Mouse (Mus musculus): ENCODE data around the gene Tgfb1i1. TPM values are rescaled to one million over a fixed set of nuclear protein-coding genes. Genes with fewer than 3 reads are reported as not detected.

Tgfb1i1 gene
- 9.6 and 11.9 TPM in 2 replicates for polyA plus RNA-seq (2015; fragmentation: Nextera tagmentation; extraction: Ambion mirVana)

GRCm38 (mm10) chr7:128246496-128247391 is at the start of gene Tgfb1i1:
Gene Tgfb1i1 (plus strand): TSS chr7:128246812.
- Histone ChIP-seq H3K9ac (ENCODE audit: low read depth, low read length) (peak within 1 kb of the TSS; percentile 70), H3K4me2 (ENCODE audit: low read depth, low read length) (peak within 1 kb of the TSS; percentile 82), H3K4me3 (ENCODE audit: low read depth, low read length) (peak within 1 kb of the TSS; percentile 62), H3K4me1 (ENCODE audit: control insufficient read depth, low read depth, low read length) (peaks cover 21% of the 10 kb centered on the region), H3K36me3 (ENCODE audit: control insufficient read depth, insufficient read depth) (peaks cover 12% of the 10 kb centered on the region), H3K27me3 (ENCODE audit: control insufficient read depth, insufficient read depth, low read depth, low read length) (peaks cover 6% of the 10 kb centered on the region), H3K9me3 (replicated peaks; ENCODE audit: control insufficient read depth, low read length) (no peaks in the 10 kb centered on the region), H3K27ac (ENCODE audit: low read length) (peak within 1 kb of the TSS; percentile 66)
- WGBS (ENCODE audit: insufficient replicate concordance), result 10% methylated on average over 26 of the region's 30 CpGs
- peak; percentile 53 for ATAC-seq (ENCODE audit: low read depth)

- H3K36me3 ChIP-seq (ENCODE audit: control insufficient read depth, insufficient read depth), result no peaks in the 10 kb centered on the region
- ATAC-seq (ENCODE audit: low read depth), result no peak
- no peaks in the 10 kb centered on the region for H3K9me3 ChIP-seq (replicated peaks; ENCODE audit: control insufficient read depth, low read length)
- 68% methylated on average over 9 of the region's 9 CpGs for WGBS (ENCODE audit: insufficient replicate concordance)
- H3K4me2 ChIP-seq (ENCODE audit: low read depth, low read length), result no peak overlapping the region
- no peak overlapping the region for H3K9ac ChIP-seq (ENCODE audit: low read depth, low read length)
- H3K4me1 ChIP-seq (ENCODE audit: control insufficient read depth, low read depth, low read length), result no peaks in the 10 kb centered on the region
- no peak overlapping the region for H3K27ac ChIP-seq (ENCODE audit: low read length)
- H3K27me3 ChIP-seq (ENCODE audit: control insufficient read depth, insufficient read depth, low read depth, low read length), result no peaks in the 10 kb centered on the region
- no peak overlapping the region for H3K4me3 ChIP-seq (ENCODE audit: low read depth, low read length)
Observed at GRCm38 (mm10) chr7:128201607-128202006, 45.0 kb upstream of the Tgfb1i1 start.

GRCm38 (mm10) chr7:128203071-128203470 is 43.5 kb upstream of the Tgfb1i1 start:
- H3K4me1 ChIP-seq (ENCODE audit: control insufficient read depth, low read depth, low read length), result no peaks in the 10 kb centered on the region
- no peak overlapping the region for H3K27ac ChIP-seq (ENCODE audit: low read length)
- no peak for ATAC-seq (ENCODE audit: low read depth)
- no peak overlapping the region for H3K9ac ChIP-seq (ENCODE audit: low read depth, low read length)
- no peak overlapping the region for H3K4me2 ChIP-seq (ENCODE audit: low read depth, low read length)
- no peaks in the 10 kb centered on the region for H3K36me3 ChIP-seq (ENCODE audit: control insufficient read depth, insufficient read depth)
- 81% methylated on average over 9 of the region's 9 CpGs for WGBS (ENCODE audit: insufficient replicate concordance)
- H3K27me3 ChIP-seq (ENCODE audit: control insufficient read depth, insufficient read depth, low read depth, low read length), result no peaks in the 10 kb centered on the region
- no peak overlapping the region for H3K4me3 ChIP-seq (ENCODE audit: low read depth, low read length)
- H3K9me3 ChIP-seq (replicated peaks; ENCODE audit: control insufficient read depth, low read length), result no peaks in the 10 kb centered on the region

- Histone ChIP-seq H3K4me2 (ENCODE audit: low read depth, low read length) (no peak overlapping the region), H3K27ac (ENCODE audit: low read length) (no peak overlapping the region), H3K4me3 (ENCODE audit: low read depth, low read length) (no peak overlapping the region), H3K36me3 (ENCODE audit: control insufficient read depth, insufficient read depth) (no peaks in the 10 kb centered on the region), H3K9me3 (replicated peaks; ENCODE audit: control insufficient read depth, low read length) (no peaks in the 10 kb centered on the region), H3K27me3 (ENCODE audit: control insufficient read depth, insufficient read depth, low read depth, low read length) (no peaks in the 10 kb centered on the region), H3K4me1 (ENCODE audit: control insufficient read depth, low read depth, low read length) (no peaks in the 10 kb centered on the region), H3K9ac (ENCODE audit: low read depth, low read length) (no peak overlapping the region)
- ATAC-seq (ENCODE audit: low read depth), result no peak
- 82% methylated on average over 8 of the region's 8 CpGs for WGBS (ENCODE audit: insufficient replicate concordance)
Observed at GRCm38 (mm10) chr7:128204179-128204578, 42.4 kb upstream of the Tgfb1i1 start.

GRCm38 (mm10) chr7:128205695-128206094 is 40.9 kb upstream of the Tgfb1i1 start:
- H3K27ac ChIP-seq (ENCODE audit: low read length), result no peak overlapping the region
- no peaks in the 10 kb centered on the region for H3K36me3 ChIP-seq (ENCODE audit: control insufficient read depth, insufficient read depth)
- H3K4me1 ChIP-seq (ENCODE audit: control insufficient read depth, low read depth, low read length), result no peaks in the 10 kb centered on the region
- ATAC-seq (ENCODE audit: low read depth), result no peak
- H3K4me3 ChIP-seq (ENCODE audit: low read depth, low read length), result no peak overlapping the region
- H3K9me3 ChIP-seq (replicated peaks; ENCODE audit: control insufficient read depth, low read length), result no peaks in the 10 kb centered on the region
- no peak overlapping the region for H3K4me2 ChIP-seq (ENCODE audit: low read depth, low read length)
- 73% methylated on average over 18 of the region's 18 CpGs for WGBS (ENCODE audit: insufficient replicate concordance)
- H3K27me3 ChIP-seq (ENCODE audit: control insufficient read depth, insufficient read depth, low read depth, low read length), result no peaks in the 10 kb centered on the region
- no peak overlapping the region for H3K9ac ChIP-seq (ENCODE audit: low read depth, low read length)

GRCm38 (mm10) chr7:128206152-128206551 is 40.5 kb upstream of the Tgfb1i1 start, which contains the start of gene Cox6a2:
Gene Cox6a2 (minus strand): TSS chr7:128206387.
- no peak for ATAC-seq (ENCODE audit: low read depth)
- Histone ChIP-seq H3K9ac (ENCODE audit: low read depth, low read length) (no peak within 1 kb of the TSS), H3K27me3 (ENCODE audit: control insufficient read depth, insufficient read depth, low read depth, low read length) (no peaks in the 10 kb centered on the region), H3K27ac (ENCODE audit: low read length) (no peak within 1 kb of the TSS), H3K4me1 (ENCODE audit: control insufficient read depth, low read depth, low read length) (no peaks in the 10 kb centered on the region), H3K36me3 (ENCODE audit: control insufficient read depth, insufficient read depth) (no peaks in the 10 kb centered on the region), H3K4me3 (ENCODE audit: low read depth, low read length) (no peak within 1 kb of the TSS), H3K4me2 (ENCODE audit: low read depth, low read length) (no peak within 1 kb of the TSS), H3K9me3 (replicated peaks; ENCODE audit: control insufficient read depth, low read length) (no peaks in the 10 kb centered on the region)
- WGBS (ENCODE audit: insufficient replicate concordance), result 72% methylated on average over 6 of the region's 6 CpGs

GRCm38 (mm10) chr7:128208187-128208586 is 38.4 kb upstream of the Tgfb1i1 start:
- Histone ChIP-seq H3K27ac (ENCODE audit: low read length) (no peak overlapping the region), H3K4me2 (ENCODE audit: low read depth, low read length) (no peak overlapping the region), H3K9ac (ENCODE audit: low read depth, low read length) (no peak overlapping the region), H3K27me3 (ENCODE audit: control insufficient read depth, insufficient read depth, low read depth, low read length) (no peaks in the 10 kb centered on the region), H3K36me3 (ENCODE audit: control insufficient read depth, insufficient read depth) (no peaks in the 10 kb centered on the region), H3K9me3 (replicated peaks; ENCODE audit: control insufficient read depth, low read length) (no peaks in the 10 kb centered on the region), H3K4me3 (ENCODE audit: low read depth, low read length) (no peak overlapping the region), H3K4me1 (ENCODE audit: control insufficient read depth, low read depth, low read length) (no peaks in the 10 kb centered on the region)
- WGBS (ENCODE audit: insufficient replicate concordance), result 6% methylated on average over 4 of the region's 4 CpGs
- ATAC-seq (ENCODE audit: low read depth), result no peak

- Histone ChIP-seq H3K4me3 (ENCODE audit: low read depth, low read length) (no peak overlapping the region), H3K4me1 (ENCODE audit: control insufficient read depth, low read depth, low read length) (no peaks in the 10 kb centered on the region), H3K9ac (ENCODE audit: low read depth, low read length) (no peak overlapping the region), H3K4me2 (ENCODE audit: low read depth, low read length) (no peak overlapping the region), H3K9me3 (replicated peaks; ENCODE audit: control insufficient read depth, low read length) (no peaks in the 10 kb centered on the region), H3K36me3 (ENCODE audit: control insufficient read depth, insufficient read depth) (no peaks in the 10 kb centered on the region), H3K27me3 (ENCODE audit: control insufficient read depth, insufficient read depth, low read depth, low read length) (no peaks in the 10 kb centered on the region), H3K27ac (ENCODE audit: low read length) (no peak overlapping the region)
- no peak for ATAC-seq (ENCODE audit: low read depth)
- WGBS (ENCODE audit: insufficient replicate concordance), result 39% methylated on average over 3 of the region's 3 CpGs
Observed at GRCm38 (mm10) chr7:128209826-128210225, 36.8 kb upstream of the Tgfb1i1 start.

- H3K9ac ChIP-seq (ENCODE audit: low read depth, low read length), result no peak overlapping the region
- no peaks in the 10 kb centered on the region for H3K4me1 ChIP-seq (ENCODE audit: control insufficient read depth, low read depth, low read length)
- no peak for ATAC-seq (ENCODE audit: low read depth)
- WGBS (ENCODE audit: insufficient replicate concordance), result 38% methylated on average over 4 of the region's 4 CpGs
- no peaks in the 10 kb centered on the region for H3K27me3 ChIP-seq (ENCODE audit: control insufficient read depth, insufficient read depth, low read depth, low read length)
- no peak overlapping the region for H3K27ac ChIP-seq (ENCODE audit: low read length)
- H3K4me3 ChIP-seq (ENCODE audit: low read depth, low read length), result no peak overlapping the region
- H3K9me3 ChIP-seq (replicated peaks; ENCODE audit: control insufficient read depth, low read length), result no peaks in the 10 kb centered on the region
- no peaks in the 10 kb centered on the region for H3K36me3 ChIP-seq (ENCODE audit: control insufficient read depth, insufficient read depth)
- H3K4me2 ChIP-seq (ENCODE audit: low read depth, low read length), result no peak overlapping the region
Observed at GRCm38 (mm10) chr7:128219952-128220351, 26.7 kb upstream of the Tgfb1i1 start.

All from liver, embryonic 16.5 days (tissue).